ENCODE assay signal across 10 mouse cellular contexts in genomic region chr15:59173452-59174245, GRCm38 (mm10).
A peak's percentile ranks its signal among the peaks of the same experiment; 100 is the strongest.
DNase-seq lines count a peak whose midpoint lies in the region; ATAC-seq lines count a peak whose summit lies in the region.
"Had no signal": no experiment of that assay in that cellular context is flagged by ENCODE, and none has a peak within 500 bp of the region (broad histone marks: within the 10 kb centered on the region; RNA-seq: fewer than 3 reads in every experiment).

No protein-coding gene starts in this region.

- no peaks in the 10 kb centered on the region for H3K9me3 ChIP-seq in kidney, embryonic 16.5 days (ENCODE audit: low read length)
- no peaks in the 10 kb centered on the region for H3K9me3 ChIP-seq in embryonic facial prominence, embryonic 10.5 days
- H3K9me3 ChIP-seq in midbrain, embryonic 13.5 days = no peaks in the 10 kb centered on the region
- H3K9me3 ChIP-seq: G1E had no signal

- ATAC-seq in kidney, embryonic 16.5 days (ENCODE audit: low FRiP score, low TSS enrichment) = no peak
- ATAC-seq in midbrain, embryonic 13.5 days = peak; percentile 74
- ATAC-seq in monocyte, adult 5-6 weeks (replicated peaks; ENCODE audit: insufficient number of reproducible peaks, low FRiP score, low TSS enrichment, poor library complexity, severe bottlenecking) = no peak

- peak overlapping the region; percentile 46; the same call in 1 of the 2 replicates for H3K27ac ChIP-seq in kidney, embryonic 16.5 days (ENCODE audit: low read length)
- peak overlapping the region; percentile 61 for H3K27ac ChIP-seq in embryonic facial prominence, embryonic 10.5 days (replicated peaks)
- peak overlapping the region; percentile 64 for H3K27ac ChIP-seq in midbrain, embryonic 13.5 days

- no peak for DNase-seq in kidney, postnatal 14 days
- peak; percentile 19 for DNase-seq in embryonic facial prominence, embryonic 10.5 days (ENCODE audit: low spot score)
- DNase-seq in heart, postnatal 4 days = peak; percentile 47
- no peak for DNase-seq in kidney, postnatal 25 days
- no peak for DNase-seq in liver
- DNase-seq: cerebellum, adult 11-12 months had no signal

- WGBS in kidney, embryonic 16.5 days = 88% methylated on average over 21 of the region's 21 CpGs
- 67% methylated on average over 21 of the region's 21 CpGs for WGBS in embryonic facial prominence, embryonic 10.5 days
- 63% methylated on average over 21 of the region's 21 CpGs for WGBS in midbrain, embryonic 13.5 days

- no peak overlapping the region for H3K4me2 ChIP-seq in kidney, embryonic 16.5 days (replicated peaks; ENCODE audit: low read depth, low read length)
- no peak overlapping the region for H3K4me2 ChIP-seq in midbrain, embryonic 13.5 days (replicated peaks)

- no peaks in the 10 kb centered on the region for H3K27me3 ChIP-seq in kidney, embryonic 16.5 days (ENCODE audit: insufficient read depth, low read length)
- H3K27me3 ChIP-seq in embryonic facial prominence, embryonic 10.5 days (replicated peaks; ENCODE audit: low read depth, poor library complexity, severe bottlenecking) = no peaks in the 10 kb centered on the region
- no peaks in the 10 kb centered on the region for H3K27me3 ChIP-seq in midbrain, embryonic 13.5 days

- H3K4me1 ChIP-seq in kidney, embryonic 16.5 days (ENCODE audit: insufficient read depth, low read length) = peaks cover 10% of the 10 kb centered on the region; the same call in 1 of the 2 replicates
- peaks cover 15% of the 10 kb centered on the region for H3K4me1 ChIP-seq in embryonic facial prominence, embryonic 10.5 days
- H3K4me1 ChIP-seq in midbrain, embryonic 13.5 days (replicated peaks) = peaks cover 21% of the 10 kb centered on the region

- no peak overlapping the region for H3K4me3 ChIP-seq in kidney, embryonic 16.5 days (ENCODE audit: low read length)
- H3K4me3 ChIP-seq in embryonic facial prominence, embryonic 10.5 days = no peak overlapping the region
- H3K4me3 ChIP-seq in midbrain, embryonic 13.5 days (replicated peaks) = no peak overlapping the region

- no peak overlapping the region for H3K9ac ChIP-seq in kidney, embryonic 16.5 days (replicated peaks; ENCODE audit: low read length)
- H3K9ac ChIP-seq in midbrain, embryonic 13.5 days (replicated peaks) = no peak overlapping the region

- no peaks in the 10 kb centered on the region for H3K36me3 ChIP-seq in kidney, embryonic 16.5 days (ENCODE audit: insufficient read depth, low read length)
- no peaks in the 10 kb centered on the region for H3K36me3 ChIP-seq in embryonic facial prominence, embryonic 10.5 days (replicated peaks)
- H3K36me3 ChIP-seq in midbrain, embryonic 13.5 days = no peaks in the 10 kb centered on the region
- H3K36me3 ChIP-seq: G1E had no signal

Comparison
In these comparisons a context has a peak if more than half of its experiments do, and no peak if none do; other contexts are left out.
1. DNase-seq: peak in embryonic facial prominence, embryonic 10.5 days (single experiment) and heart, postnatal 4 days (single experiment); none in kidney, postnatal 14 days (single experiment), kidney, postnatal 25 days (0 of 2) and liver (single experiment).
2. Peak in every context shown above with its lines, with median percentiles within 50 percentile points of each other: H3K27ac ChIP-seq.